Mouse (Mus musculus): ENCODE results near the gene Rftn1. TPM values are rescaled to one million over a fixed set of nuclear protein-coding genes. Genes with fewer than 3 reads are reported as not detected.

Rftn1 gene
- total and polyA plus RNA-seq, 3 experiments: 52.5 to 80.6 (median 60.5) TPM

DNA sequence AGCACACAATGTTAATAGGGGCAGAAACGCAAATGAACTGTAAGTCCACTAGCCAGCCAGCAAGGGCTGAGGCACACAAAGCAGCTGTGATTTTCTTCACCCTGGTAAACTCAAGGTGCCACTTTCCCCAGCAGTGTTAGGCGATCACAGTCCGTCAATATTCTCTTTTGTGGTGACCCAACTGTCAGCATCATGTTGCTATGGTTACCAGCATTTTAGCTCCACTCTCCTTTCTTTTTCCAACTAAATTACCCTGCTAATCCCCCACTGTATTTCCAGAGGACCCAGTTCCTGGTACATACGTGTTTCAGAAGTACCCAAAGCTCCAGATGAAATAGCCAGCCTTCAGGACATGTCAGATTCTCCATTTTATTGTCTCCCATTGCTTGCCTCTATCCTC, 169.1 kb downstream of the Rftn1 start:
- Histone ChIP-seq H3K9ac (ENCODE audit: insufficient read depth, low read depth) (peak overlapping the region; percentile 49), H3K4me1 (ENCODE audit: control insufficient read depth in 1 of 2, insufficient read depth in 2 of 2) (peaks cover 35 to 81% of the 10 kb centered on the region in 2 experiments), H3K4me2 (ENCODE audit: insufficient read depth, low read depth, poor library complexity, severe bottlenecking) (peak overlapping the region; percentile 40; the same call in 1 of the 2 replicates), H3K27ac (ENCODE audit: insufficient read depth, low read depth) (peak overlapping the region; percentile 86), H3K9me3 (replicated peaks; ENCODE audit: low read length) (no peaks in the 10 kb centered on the region), H3K79me2 (replicated peaks; ENCODE audit: control insufficient read depth, extremely low read depth, insufficient read depth, poor library complexity, severe bottlenecking) (no peaks in the 10 kb centered on the region), H3K4me3 (replicated peaks in 1 of 3; ENCODE audit: low read depth in 2 of 3, low read length in 2 of 3, poor library complexity in 1 of 3) (no peak overlapping the region), H3K36me3 (replicated peaks in 1 of 2; ENCODE audit: control insufficient read depth in 1 of 2, insufficient read depth in 1 of 2, low read length in 1 of 2) (peaks cover 0 to 11% of the 10 kb centered on the region in 2 experiments), H3K27me3 (replicated peaks) (no peaks in the 10 kb centered on the region)
- no peak for DNase-seq (ENCODE audit: extremely low read depth)
- in situ Hi-C loops (cut with MboI; ENCODE audit: low pct_ligation_motif_present, low pct_unique_long_range_greater_than_20kb, low sequenced_read_pairs): no loop called here
- TF ChIP-seq GABPA (IDR thresholded peaks at IDR 0.05; ENCODE audit: insufficient replicate concordance, low read depth, low read length) (no peak), MAFK (IDR thresholded peaks at IDR 0.05; ENCODE audit: insufficient replicate concordance, low read length) (no peak), ZKSCAN1 (IDR thresholded peaks at IDR 0.05; ENCODE audit: borderline replicate concordance, low read depth, low read length) (no peak), ZNF384 (IDR thresholded peaks at IDR 0.05; ENCODE audit: low read depth, low read length) (no peak), HCFC1 (IDR thresholded peaks at IDR 0.05; ENCODE audit: low read depth, low read length) (no peak), USF1 (IDR thresholded peaks at IDR 0.05; ENCODE audit: low read depth, low read length) (no peak), ETS1 (conservative IDR thresholded peaks at IDR 0.05; ENCODE audit: low read depth, low read length) (no peak), CHD1 (IDR thresholded peaks at IDR 0.05; ENCODE audit: low read depth, low read length) (no peak)
- dilution Hi-C loops (cut with MboI; ENCODE audit: extremely low pct_ligation_motif_present, extremely low pct_unique_long_range_greater_than_20kb, low sequenced_read_pairs): no loop called here

DNA sequence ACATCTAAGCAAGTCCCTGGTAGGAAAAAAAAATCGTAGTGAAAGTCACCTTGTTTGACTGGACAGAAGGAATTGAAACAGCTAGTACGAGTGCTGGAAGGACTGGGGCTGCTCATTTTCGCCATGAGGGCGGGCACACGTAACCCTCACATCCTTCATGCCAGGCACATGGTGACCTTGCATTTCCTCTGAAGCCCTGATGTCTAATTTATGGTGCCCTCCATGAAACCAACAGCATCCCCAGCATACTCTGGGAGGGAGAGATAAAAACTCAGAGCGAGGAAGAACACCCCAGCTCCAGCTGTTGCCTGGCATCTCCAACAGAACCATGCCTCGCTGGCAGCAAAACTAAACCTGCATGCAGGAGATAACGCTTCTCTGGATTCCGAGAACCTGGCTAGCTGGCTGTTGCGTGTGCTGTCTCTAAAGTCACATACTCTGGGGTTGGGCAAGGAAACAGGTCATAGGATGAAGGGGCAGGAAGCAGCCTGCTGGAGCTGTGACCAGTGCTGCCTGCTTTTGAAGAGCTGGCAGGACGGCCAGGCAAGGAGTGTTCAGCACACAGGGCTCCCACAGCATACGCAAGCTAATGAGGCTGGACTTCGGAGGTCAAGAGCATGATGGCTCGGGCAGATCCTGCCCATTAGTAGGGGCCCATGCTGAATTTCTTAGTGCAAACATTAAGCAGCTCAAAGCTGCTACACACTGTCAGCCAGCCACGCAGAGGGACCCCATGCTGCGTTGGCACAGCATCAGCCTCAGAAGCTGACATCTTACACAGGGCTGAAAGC, 170.1 kb downstream of the Rftn1 start:
- Histone ChIP-seq H3K9ac (ENCODE audit: insufficient read depth, low read depth) (peak overlapping the region; percentile 41), H3K9me3 (replicated peaks; ENCODE audit: low read length) (no peaks in the 10 kb centered on the region), H3K79me2 (replicated peaks; ENCODE audit: control insufficient read depth, extremely low read depth, insufficient read depth, poor library complexity, severe bottlenecking) (no peaks in the 10 kb centered on the region), H3K27ac (ENCODE audit: insufficient read depth, low read depth) (peak overlapping the region; percentile 80), H3K36me3 (replicated peaks in 1 of 2; ENCODE audit: control insufficient read depth in 1 of 2, insufficient read depth in 1 of 2, low read length in 1 of 2) (peaks cover 0 to 11% of the 10 kb centered on the region in 2 experiments), H3K4me3 (replicated peaks in 1 of 3; ENCODE audit: low read depth in 2 of 3, low read length in 2 of 3, poor library complexity in 1 of 3) (no peak overlapping the region), H3K27me3 (replicated peaks) (no peaks in the 10 kb centered on the region), H3K4me2 (ENCODE audit: insufficient read depth, low read depth, poor library complexity, severe bottlenecking) (0 out of 2 replicates have a peak overlapping the region, but pooled peaks have one; percentile 24), H3K4me1 (ENCODE audit: control insufficient read depth in 1 of 2, insufficient read depth in 2 of 2) (peaks cover 26 to 71% of the 10 kb centered on the region in 2 experiments)
- dilution Hi-C loops (cut with MboI; ENCODE audit: extremely low pct_ligation_motif_present, extremely low pct_unique_long_range_greater_than_20kb, low sequenced_read_pairs) (no loop called here), in situ Hi-C loops (cut with MboI; ENCODE audit: low pct_ligation_motif_present, low pct_unique_long_range_greater_than_20kb, low sequenced_read_pairs) (no loop called here)
- DNase-seq (ENCODE audit: extremely low read depth): no peak
- TF ChIP-seq SIN3A (IDR thresholded peaks at IDR 0.05; ENCODE audit: low read length) (no peak), HCFC1 (IDR thresholded peaks at IDR 0.05; ENCODE audit: low read depth, low read length) (no peak), CHD2 (IDR thresholded peaks at IDR 0.05; ENCODE audit: low read length) (no peak), BHLHE40 (IDR thresholded peaks at IDR 0.05; ENCODE audit: low read depth, low read length) (peak; percentile 37; the same call in 1 of the 2 replicates), POLR2A (IDR thresholded peaks at IDR 0.05; ENCODE audit: low read depth, low read length) (peak; percentile 30; the same call in 1 of the 2 replicates), ZKSCAN1 (IDR thresholded peaks at IDR 0.05; ENCODE audit: borderline replicate concordance, low read depth, low read length) (no peak), MXI1 (IDR thresholded peaks at IDR 0.05; ENCODE audit: low read depth, low read length) (0 out of 2 replicates have a peak, but pooled peaks have one; percentile 43), EP300 (IDR thresholded peaks at IDR 0.05; ENCODE audit: low read length) (peak; percentile 54), MAX (IDR thresholded peaks at IDR 0.05; ENCODE audit: low read length) (peak; percentile 78), IRF4 (IDR thresholded peaks at IDR 0.05; ENCODE audit: low read depth, low read length) (0 out of 2 replicates have a peak, but pooled peaks have one; percentile 46), MYC (IDR thresholded peaks at IDR 0.05; ENCODE audit: low read depth, low read length) (peak; percentile 78), MEF2A (IDR thresholded peaks at IDR 0.05; ENCODE audit: borderline replicate concordance, low read depth, low read length) (0 out of 2 replicates have a peak, but pooled peaks have one; percentile 18), ZNF384 (IDR thresholded peaks at IDR 0.05; ENCODE audit: low read depth, low read length) (peak; percentile 82)
